Mouse (Mus musculus) urinary bladder, postnatal 10 days (tissue): ENCODE results near the gene Trpm8.

Experiments used
- DNase-seq: peaks from one replicate; pipeline ENCODE4 v3.0.0; 2022; ENCODE audit warnings: low spot score

Gene Trpm8

GRCm38 (mm10) chr1:88284946-88285320, 7.5 kb downstream of the Trpm8 start:
- no peak for DNase-seq

- no peak for DNase-seq
Measured at GRCm38 (mm10) chr1:88285652-88286051, 8.2 kb downstream of the Trpm8 start.

GRCm38 (mm10) chr1:88286136-88286845, 8.8 kb downstream of the Trpm8 start:
- DNase-seq = no peak

- DNase-seq = no peak
Measured at GRCm38 (mm10) chr1:88286887-88287696, 9.6 kb downstream of the Trpm8 start.

GRCm38 (mm10) chr1:88287697-88287980, 10.2 kb downstream of the Trpm8 start:
- no peak for DNase-seq

- DNase-seq = no peak
Measured at GRCm38 (mm10) chr1:88288056-88288788, 10.8 kb downstream of the Trpm8 start.

- DNase-seq = no peak
Measured at GRCm38 (mm10) chr1:88288789-88289127, 11.3 kb downstream of the Trpm8 start.

GRCm38 (mm10) chr1:88289152-88289551, 11.7 kb downstream of the Trpm8 start:
- no peak for DNase-seq

- no peak for DNase-seq
Measured at GRCm38 (mm10) chr1:88289917-88290316, 12.5 kb downstream of the Trpm8 start.

GRCm38 (mm10) chr1:88290511-88290910, 13.1 kb downstream of the Trpm8 start:
- DNase-seq = no peak

- no peak for DNase-seq
Measured at GRCm38 (mm10) chr1:88291409-88292005, 14.0 kb downstream of the Trpm8 start.

GRCm38 (mm10) chr1:88292057-88292456, 14.6 kb downstream of the Trpm8 start:
- DNase-seq = no peak

- DNase-seq = no peak
Measured at GRCm38 (mm10) chr1:88294650-88295049, 17.2 kb downstream of the Trpm8 start.

- DNase-seq = no peak
Measured at GRCm38 (mm10) chr1:88296171-88296920, 18.9 kb downstream of the Trpm8 start.

GRCm38 (mm10) chr1:88297480-88298258, 20.2 kb downstream of the Trpm8 start:
- DNase-seq = no peak

GRCm38 (mm10) chr1:88298686-88299528, 21.4 kb downstream of the Trpm8 start:
- no peak for DNase-seq

GRCm38 (mm10) chr1:88299529-88299945, 22.1 kb downstream of the Trpm8 start:
- DNase-seq = no peak

- DNase-seq = no peak
Measured at GRCm38 (mm10) chr1:88300301-88301050, 23.0 kb downstream of the Trpm8 start.
